Mouse (Mus musculus) embryonic fibroblast, embryonic 13.5 days (primary cell): Measurements from ENCODE around the gene Efcab11.

ENCODE experiments used
- CTCF ChIP-seq: IDR thresholded peaks from 2 replicates; pipeline ENCODE4 v1.5.1; 2011; ENCODE audit warnings: mild to moderate bottlenecking, control low read depth, low read length, moderate library complexity, borderline replicate concordance; ENCODE audit not compliant: insufficient read depth
- POLR2A ChIP-seq: IDR thresholded peaks from 2 replicates; pipeline ENCODE4 v1.6.1; 2011; ENCODE audit warnings: low read depth, mild to moderate bottlenecking, control low read depth, low read length, moderate library complexity

- no peak for TF ChIP-seq CTCF
- TF ChIP-seq POLR2A: no peak
These were observed 168.1 kb downstream of the Efcab11 start for GRCm38 (mm10) chr12:99716038-99716610.
